Mouse (Mus musculus) heart, embryonic 12.5 days (tissue): Measurements from ENCODE around the gene Rasgrf1. TPM values are rescaled to one million over a fixed set of nuclear protein-coding genes. Genes with fewer than 3 reads are reported as not detected.

ENCODE experiments used
- ATAC-seq: fragments of 200-750 bp; cut with Nextera tagmentation; 2 replicates; pipeline ENCODE4 v1.8.0; 2017; ENCODE audit warnings: moderate TSS enrichment, moderate library complexity; ENCODE audit not compliant: insufficient number of reproducible peaks, low FRiP score
- H3K27ac ChIP-seq: fragments of 300-500 bp; sonication (generic); 2 replicates; pipeline ENCODE4 v1.5.1; 2016; ENCODE audit warnings: mild to moderate bottlenecking, moderate library complexity; ENCODE audit not compliant: poor library complexity, severe bottlenecking
- H3K27me3 ChIP-seq: fragments of 300-500 bp; sonication (generic); replicated peaks from 2 replicates; pipeline ENCODE4 v1.6.1; 2016; ENCODE audit warnings: mild to moderate bottlenecking, moderate library complexity
- H3K36me3 ChIP-seq: fragments of 300-500 bp; sonication (generic); 2 replicates; pipeline ENCODE4 v1.6.1; 2016; ENCODE audit warnings: mild to moderate bottlenecking, moderate library complexity
- H3K4me1 ChIP-seq: fragments of 300-500 bp; sonication (generic); replicated peaks from 2 replicates; pipeline ENCODE4 v1.6.1; 2016; ENCODE audit warnings: mild to moderate bottlenecking
- H3K4me2 ChIP-seq: fragments of 300-500 bp; sonication (generic); 2 replicates; pipeline ENCODE4 v1.6.1; 2016; ENCODE audit warnings: mild to moderate bottlenecking, moderate library complexity
- H3K4me3 ChIP-seq: fragments of 300-500 bp; sonication (generic); 2 replicates; pipeline ENCODE4 v1.5.1; 2016; ENCODE audit warnings: mild to moderate bottlenecking
- H3K9ac ChIP-seq: fragments of 300-500 bp; sonication (generic); 2 replicates; pipeline ENCODE4 v1.6.1; 2016; ENCODE audit warnings: mild to moderate bottlenecking, moderate library complexity
- H3K9me3 ChIP-seq: fragments of 300-500 bp; sonication (generic); replicated peaks from 2 replicates; pipeline ENCODE4 v1.6.1; 2016; ENCODE audit warnings: mild to moderate bottlenecking, moderate library complexity
- WGBS: fragments of 180-500 bp; shearing (Covaris S2); methylation state at CpG from one replicate; pipeline ENCODE4 v1.1.7; 2016; 5-methylcytosine and 5-hydroxymethylcytosine counted together
- polyA plus RNA-seq: library from polyadenylated mRNA; unstranded; fragments of >200 nt; fragmentation: Nextera tagmentation; extraction: Ambion mirVana; gene quantifications from 2 replicates; pipeline ENCODE4 v1.2.1, GENCODE M21; 2016

Gene Rasgrf1
- polyA plus RNA-seq, 1 experiment from 2014 or later, result 0.06 TPM

DNA sequence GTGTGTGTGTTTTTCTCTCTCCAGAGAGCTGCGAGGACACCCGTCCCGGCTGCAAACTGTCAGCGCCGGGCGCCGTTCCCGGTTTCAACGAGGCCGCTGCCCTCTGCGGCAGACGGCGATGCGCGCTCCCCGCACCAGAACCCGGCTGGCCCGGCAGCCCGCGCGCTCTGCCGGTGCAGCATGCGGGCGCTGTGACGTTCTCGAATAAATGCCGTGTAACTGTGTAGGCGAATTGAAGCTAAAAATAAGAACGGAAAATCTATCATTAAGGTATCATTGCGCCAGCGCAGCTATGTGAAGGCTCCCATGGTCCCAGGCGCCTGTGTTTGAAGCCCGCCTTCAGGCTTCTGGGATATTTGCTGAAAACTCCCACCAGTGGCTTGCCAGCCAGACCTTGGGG lies 1.1 kb upstream of the Rasgrf1 start:
- H3K4me3 ChIP-seq, result peak overlapping the region; percentile 52
- peaks cover 81% of the 10 kb centered on the region for H3K27me3 ChIP-seq
- H3K4me1 ChIP-seq, result peaks cover 28% of the 10 kb centered on the region
- WGBS, result under 1% methylated on average over 32 of the region's 33 CpGs
- H3K9me3 ChIP-seq, result no peaks in the 10 kb centered on the region
- ATAC-seq, result no peak
- H3K36me3 ChIP-seq, result no peaks in the 10 kb centered on the region
- H3K27ac ChIP-seq, result no peak overlapping the region
- peak overlapping the region; percentile 92 for H3K4me2 ChIP-seq
- H3K9ac ChIP-seq, result no peak overlapping the region

DNA sequence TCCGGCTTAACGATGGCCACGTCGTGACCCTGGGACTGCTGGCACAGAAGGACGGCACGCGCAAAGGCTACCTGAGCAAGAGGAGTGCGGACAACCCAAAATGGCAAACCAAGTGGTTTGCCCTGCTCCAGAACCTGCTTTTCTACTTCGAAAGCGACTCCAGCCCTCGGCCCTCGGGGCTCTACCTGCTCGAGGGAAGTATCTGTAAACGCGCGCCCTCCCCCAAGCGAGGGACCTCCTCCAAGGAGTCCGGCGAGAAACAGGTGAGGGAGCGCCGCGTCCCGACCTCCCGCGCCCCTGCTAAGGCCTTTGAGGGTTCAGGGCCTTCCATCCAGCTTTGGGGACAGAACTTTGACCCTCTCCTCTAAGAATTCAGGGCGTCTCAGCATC lies 298 bp downstream of the Rasgrf1 start:
- Histone ChIP-seq H3K4me1 (peaks cover 28% of the 10 kb centered on the region), H3K27me3 (peaks cover 92% of the 10 kb centered on the region), H3K27ac (no peak overlapping the region), H3K4me2 (peak overlapping the region; percentile 92), H3K36me3 (no peaks in the 10 kb centered on the region), H3K4me3 (peak overlapping the region; percentile 52), H3K9ac (peak overlapping the region; percentile 26; the same call in 1 of the 2 replicates), H3K9me3 (no peaks in the 10 kb centered on the region)
- under 1% methylated on average over 26 of the region's 26 CpGs for WGBS
- ATAC-seq, result no peak

DNA sequence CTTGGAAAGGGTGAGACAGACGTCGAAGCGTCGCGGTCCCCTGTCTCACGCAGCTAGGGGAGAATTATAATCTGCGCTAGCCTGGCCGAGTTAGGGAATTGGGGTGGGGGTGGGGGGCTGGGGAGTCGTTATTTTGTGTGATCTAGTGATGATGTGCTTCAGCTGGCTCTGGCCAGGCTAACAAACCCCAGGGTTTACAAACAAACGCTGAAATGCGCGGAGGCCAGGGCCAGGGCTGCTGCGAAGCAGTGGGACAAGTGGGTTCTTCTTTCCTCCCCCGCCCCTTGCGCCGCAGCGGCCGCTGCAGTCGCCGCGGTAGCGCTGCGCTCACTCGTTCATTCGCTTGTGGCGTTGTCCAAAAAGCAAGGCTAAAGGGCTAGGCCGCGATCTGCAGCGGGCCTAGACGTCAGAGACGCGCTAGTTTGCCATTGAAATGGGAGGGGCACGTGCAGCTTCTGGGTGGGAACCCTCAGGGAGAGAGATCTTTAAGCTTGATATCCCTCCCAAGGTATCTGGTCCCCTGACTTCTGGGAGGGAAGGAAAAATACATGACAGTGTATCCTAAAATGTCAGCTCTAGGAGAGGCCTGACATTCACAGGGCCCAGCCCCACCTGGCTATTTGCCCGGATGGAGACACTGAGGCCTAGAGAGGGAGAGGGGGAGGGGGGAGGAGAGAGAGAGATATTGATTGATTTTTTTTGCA lies 1.2 kb downstream of the Rasgrf1 start:
- ATAC-seq, result no peak; the same call in 1 of the 2 replicates
- no peaks in the 10 kb centered on the region for H3K9me3 ChIP-seq
- H3K27ac ChIP-seq, result no peak overlapping the region
- peak overlapping the region; percentile 52 for H3K4me3 ChIP-seq
- no peak overlapping the region for H3K9ac ChIP-seq
- no peaks in the 10 kb centered on the region for H3K36me3 ChIP-seq
- peaks cover 87% of the 10 kb centered on the region for H3K27me3 ChIP-seq
- 2% methylated on average over 34 of the region's 34 CpGs for whole genome bisulfite sequencing
- peaks cover 28% of the 10 kb centered on the region for H3K4me1 ChIP-seq
- H3K4me2 ChIP-seq, result peak overlapping the region; percentile 92

DNA sequence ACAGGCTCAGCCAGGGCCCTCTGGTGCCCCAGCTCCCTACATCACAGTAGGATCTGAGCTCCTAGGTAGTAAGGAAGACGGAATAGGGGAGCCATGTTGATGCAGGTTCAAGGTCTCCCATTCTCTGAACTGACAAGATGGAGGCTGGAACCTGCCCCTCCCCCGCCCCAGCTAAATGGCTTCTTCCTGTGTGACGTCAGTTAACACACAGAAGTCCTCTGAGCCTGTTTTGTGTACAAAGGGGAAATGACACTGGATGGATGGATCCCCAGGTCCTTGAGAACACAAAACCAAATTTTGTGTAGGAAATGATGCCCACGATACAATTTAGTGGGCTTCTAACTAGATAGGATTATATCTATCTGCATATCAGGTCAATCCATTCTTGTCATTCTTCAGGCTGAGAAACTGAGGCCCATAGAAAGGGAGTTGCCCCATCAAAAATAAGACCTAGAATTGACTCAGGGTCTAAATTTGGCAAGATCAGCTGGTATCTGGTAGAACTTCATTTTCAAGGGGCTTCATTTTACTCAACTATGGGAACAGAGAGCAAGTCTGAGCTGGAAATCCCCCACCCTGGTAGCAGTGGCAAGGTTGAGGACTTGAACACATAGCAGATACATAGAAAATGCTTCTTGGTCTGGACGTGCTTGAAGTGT lies 2.3 kb downstream of the Rasgrf1 start:
- H3K27me3 ChIP-seq, result peaks cover 78% of the 10 kb centered on the region

DNA sequence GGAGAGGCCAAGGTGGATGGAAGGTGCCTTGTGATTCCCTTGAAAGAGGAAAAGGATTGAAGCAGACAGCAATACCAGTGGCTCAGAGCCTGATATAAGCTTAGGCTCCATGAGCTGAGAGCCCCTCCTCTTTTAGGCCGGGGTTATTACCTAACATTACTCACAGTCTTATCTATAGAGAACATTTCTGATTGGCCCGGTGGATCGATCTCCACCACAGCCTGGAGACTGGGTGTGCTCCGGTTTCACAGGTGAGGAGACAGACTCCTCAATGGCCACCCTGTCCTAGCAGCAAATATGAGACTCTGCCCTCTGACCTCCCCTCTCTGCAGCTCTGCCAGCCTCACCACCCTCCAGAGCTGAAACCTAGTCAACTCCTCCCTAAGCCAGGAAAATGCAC lies 3.4 kb downstream of the Rasgrf1 start:
- Histone ChIP-seq H3K36me3 (no peaks in the 10 kb centered on the region), H3K4me3 (no peak overlapping the region), H3K9me3 (no peaks in the 10 kb centered on the region), H3K4me1 (peaks cover 28% of the 10 kb centered on the region), H3K27ac (no peak overlapping the region), H3K9ac (no peak overlapping the region), H3K27me3 (peaks cover 67% of the 10 kb centered on the region), H3K4me2 (no peak overlapping the region)
- ATAC-seq, result no peak
- WGBS, result 46% methylated on average over 4 of the region's 4 CpGs

More for the DNA sequence above, 2.3 kb downstream of the Rasgrf1 start:
- no peak overlapping the region for H3K4me3 ChIP-seq
- 62% methylated on average over 5 of the region's 5 CpGs for WGBS
- H3K4me1 ChIP-seq, result peaks cover 28% of the 10 kb centered on the region
- no peak overlapping the region for H3K9ac ChIP-seq
- no peak overlapping the region for H3K27ac ChIP-seq
- no peaks in the 10 kb centered on the region for H3K9me3 ChIP-seq
- H3K4me2 ChIP-seq, result no peak overlapping the region
- H3K36me3 ChIP-seq, result no peaks in the 10 kb centered on the region
- ATAC-seq, result no peak

DNA sequence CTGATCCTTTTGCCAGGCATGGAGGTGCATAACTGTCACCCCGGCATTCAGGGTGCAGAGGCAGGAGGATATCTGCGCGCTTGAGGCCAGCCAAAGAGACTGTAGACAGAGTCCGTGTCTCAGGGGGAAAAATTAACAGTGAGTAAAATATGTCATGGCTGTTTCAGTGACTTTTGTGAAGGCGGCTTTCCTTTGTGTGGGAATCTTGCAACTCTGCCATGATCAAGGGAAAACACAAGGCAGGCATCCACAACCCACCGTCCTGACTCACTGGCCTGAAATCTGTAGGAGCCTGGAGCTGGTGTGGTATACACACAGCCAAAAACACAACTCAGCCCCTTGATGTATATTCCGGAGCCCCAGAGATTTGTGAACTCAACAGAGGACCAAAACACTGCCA lies 6.8 kb downstream of the Rasgrf1 start:
- no peak overlapping the region for H3K9ac ChIP-seq
- H3K4me3 ChIP-seq, result no peak overlapping the region

DNA sequence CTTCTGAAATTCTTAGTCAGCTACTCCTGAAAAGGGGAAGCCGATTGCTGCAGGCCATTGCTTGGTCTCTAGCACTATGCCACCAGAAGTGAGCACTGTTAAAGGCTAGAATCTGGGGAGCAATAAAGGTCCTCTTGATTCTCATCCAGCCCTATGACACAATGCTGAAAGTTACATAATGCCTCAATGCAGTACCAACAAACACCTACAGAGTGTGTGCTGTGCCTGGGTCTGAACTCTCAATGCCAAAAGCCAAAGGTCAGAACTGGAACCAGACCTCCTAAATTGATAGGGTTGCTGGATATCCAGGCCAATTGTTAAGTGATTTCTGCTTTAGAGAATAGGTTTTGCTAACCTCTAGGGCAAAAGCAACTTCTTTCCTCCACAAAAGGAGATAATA lies 7.7 kb downstream of the Rasgrf1 start:
- ATAC-seq, result no peak
- no peaks in the 10 kb centered on the region for H3K4me1 ChIP-seq
- H3K9me3 ChIP-seq, result no peaks in the 10 kb centered on the region
- 65% methylated on average over 1 of the region's 1 CpGs for WGBS
- no peak overlapping the region for H3K4me3 ChIP-seq
- H3K9ac ChIP-seq, result no peak overlapping the region
- peaks cover 26% of the 10 kb centered on the region for H3K27me3 ChIP-seq
- no peak overlapping the region for H3K4me2 ChIP-seq
- H3K36me3 ChIP-seq, result no peaks in the 10 kb centered on the region
- no peak overlapping the region for H3K27ac ChIP-seq

More for the DNA sequence above, 6.8 kb downstream of the Rasgrf1 start:
- H3K27ac ChIP-seq, result no peak overlapping the region
- H3K36me3 ChIP-seq, result no peaks in the 10 kb centered on the region
- WGBS, result 82% methylated on average over 7 of the region's 7 CpGs
- H3K4me1 ChIP-seq, result no peaks in the 10 kb centered on the region
- no peak for ATAC-seq
- peaks cover 36% of the 10 kb centered on the region for H3K27me3 ChIP-seq
- H3K4me2 ChIP-seq, result no peak overlapping the region
- H3K9me3 ChIP-seq, result no peaks in the 10 kb centered on the region

DNA sequence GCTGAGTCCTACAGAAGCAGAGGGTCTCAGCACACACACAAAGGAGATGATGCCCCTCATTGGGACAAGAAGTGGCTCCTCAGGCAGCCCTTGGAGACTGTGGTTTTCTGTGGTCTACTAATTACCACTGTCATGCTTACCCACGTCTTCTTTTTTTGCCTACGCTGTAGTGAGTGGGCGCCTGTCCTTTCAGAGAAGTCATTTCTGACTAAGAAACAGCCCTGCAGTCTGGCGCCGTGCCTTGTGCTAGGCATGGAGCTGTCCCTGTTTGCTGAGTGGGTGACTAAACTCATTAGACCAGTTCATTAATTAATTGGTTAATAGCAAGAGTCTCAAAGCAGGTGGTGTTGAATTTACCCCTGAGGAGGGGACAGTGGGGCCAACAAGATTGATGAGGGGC lies 9.1 kb downstream of the Rasgrf1 start:
- Histone ChIP-seq H3K27ac (no peak overlapping the region), H3K4me3 (no peak overlapping the region), H3K9me3 (no peaks in the 10 kb centered on the region), H3K4me1 (no peaks in the 10 kb centered on the region), H3K27me3 (peaks cover 13% of the 10 kb centered on the region), H3K9ac (no peak overlapping the region), H3K4me2 (no peak overlapping the region), H3K36me3 (no peaks in the 10 kb centered on the region)
- ATAC-seq, result no peak
- WGBS, result 82% methylated on average over 5 of the region's 5 CpGs

DNA sequence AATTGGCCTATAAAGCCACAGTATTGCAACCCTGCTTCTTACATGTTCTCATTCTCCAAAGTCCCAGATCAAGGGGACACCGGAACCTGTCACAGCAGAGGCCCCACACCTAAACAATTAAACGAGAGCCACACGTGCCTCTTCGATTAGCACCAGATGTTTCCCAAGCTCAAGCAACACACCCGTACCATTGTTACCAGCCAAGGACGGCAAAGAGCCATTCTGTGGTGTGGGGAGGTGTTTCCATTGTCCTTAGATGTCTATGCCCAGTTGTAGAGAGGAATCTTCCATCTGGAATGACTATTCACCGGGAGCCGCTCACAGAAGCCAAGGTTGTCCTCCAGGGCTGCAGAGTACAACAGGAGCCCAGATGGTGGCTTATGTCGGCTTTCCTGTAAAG lies 11.4 kb downstream of the Rasgrf1 start:
- Histone ChIP-seq H3K4me3 (no peak overlapping the region), H3K27me3 (peaks cover 3% of the 10 kb centered on the region; the same call in 1 of the 2 replicates), H3K4me2 (no peak overlapping the region), H3K36me3 (no peaks in the 10 kb centered on the region), H3K4me1 (no peaks in the 10 kb centered on the region), H3K9ac (no peak overlapping the region), H3K9me3 (no peaks in the 10 kb centered on the region), H3K27ac (no peak overlapping the region)
- no peak for ATAC-seq
- 76% methylated on average over 9 of the region's 9 CpGs for WGBS

DNA sequence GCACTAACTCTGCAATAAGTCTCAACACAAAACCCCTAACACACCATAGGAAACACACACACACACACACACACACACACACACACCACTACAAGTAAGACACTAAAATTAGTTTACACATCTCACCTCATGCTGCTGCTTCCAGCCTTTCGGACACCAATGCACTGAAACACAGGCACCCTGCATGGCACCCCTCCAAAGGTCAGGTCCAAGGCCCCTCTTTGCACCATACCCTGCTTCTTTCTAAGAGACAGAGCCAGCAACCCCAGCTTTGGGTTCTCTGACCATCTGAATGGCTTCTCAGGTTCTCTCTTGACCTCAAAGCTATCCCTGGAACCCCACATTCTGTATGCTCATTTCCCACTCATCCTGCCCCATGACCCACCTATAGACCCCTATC lies 13.0 kb downstream of the Rasgrf1 start:
- no peak overlapping the region for H3K4me2 ChIP-seq
- no peak overlapping the region for H3K9ac ChIP-seq
- WGBS, result 86% methylated on average over 1 of the region's 1 CpGs
- H3K9me3 ChIP-seq, result no peaks in the 10 kb centered on the region
- H3K27me3 ChIP-seq, result no peaks in the 10 kb centered on the region; the same call in 1 of the 2 replicates
- no peaks in the 10 kb centered on the region for H3K36me3 ChIP-seq
- H3K4me1 ChIP-seq, result no peaks in the 10 kb centered on the region
- H3K27ac ChIP-seq, result no peak overlapping the region
- H3K4me3 ChIP-seq, result no peak overlapping the region
- ATAC-seq, result no peak

DNA sequence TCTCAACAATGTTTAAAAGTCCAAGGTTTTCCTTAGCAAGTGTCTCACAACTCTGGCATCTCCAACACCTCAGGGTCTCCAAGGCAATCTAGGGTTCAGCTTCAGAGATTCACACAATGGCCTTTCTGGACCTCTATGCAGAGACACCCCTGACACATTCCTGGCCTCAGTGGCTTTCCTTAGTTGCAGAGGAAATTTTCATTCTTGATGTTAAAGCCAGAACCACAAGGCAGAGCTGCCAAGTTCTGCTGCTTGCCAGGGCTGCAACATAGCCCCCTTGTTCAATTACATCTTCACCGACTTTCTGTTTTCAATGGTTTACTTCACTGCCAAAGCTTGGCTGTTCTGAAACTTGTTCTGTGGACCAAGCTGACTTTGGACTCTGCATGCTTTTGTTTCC lies 15.1 kb downstream of the Rasgrf1 start:
- Histone ChIP-seq H3K36me3 (no peaks in the 10 kb centered on the region), H3K4me3 (no peak overlapping the region), H3K9ac (no peak overlapping the region), H3K4me2 (no peak overlapping the region), H3K27me3 (no peaks in the 10 kb centered on the region; the same call in 1 of the 2 replicates), H3K27ac (no peak overlapping the region), H3K9me3 (0 out of 2 replicates have a peak, but pooled peaks cover 2% of the 10 kb centered on the region), H3K4me1 (no peaks in the 10 kb centered on the region)
- ATAC-seq, result no peak
- WGBS, result 89% methylated on average over 1 of the region's 1 CpGs
